Mouse (Mus musculus) thymus, adult 18-20 months (tissue): ENCODE results near the gene Plin3.

Experiments used
- DNase-seq, 2 experiments: peaks; one replicate each; pipeline ENCODE4 v3.0.0; 2022; ENCODE audit warnings: mixed read lengths in 2 of 2

Gene Plin3

DNA sequence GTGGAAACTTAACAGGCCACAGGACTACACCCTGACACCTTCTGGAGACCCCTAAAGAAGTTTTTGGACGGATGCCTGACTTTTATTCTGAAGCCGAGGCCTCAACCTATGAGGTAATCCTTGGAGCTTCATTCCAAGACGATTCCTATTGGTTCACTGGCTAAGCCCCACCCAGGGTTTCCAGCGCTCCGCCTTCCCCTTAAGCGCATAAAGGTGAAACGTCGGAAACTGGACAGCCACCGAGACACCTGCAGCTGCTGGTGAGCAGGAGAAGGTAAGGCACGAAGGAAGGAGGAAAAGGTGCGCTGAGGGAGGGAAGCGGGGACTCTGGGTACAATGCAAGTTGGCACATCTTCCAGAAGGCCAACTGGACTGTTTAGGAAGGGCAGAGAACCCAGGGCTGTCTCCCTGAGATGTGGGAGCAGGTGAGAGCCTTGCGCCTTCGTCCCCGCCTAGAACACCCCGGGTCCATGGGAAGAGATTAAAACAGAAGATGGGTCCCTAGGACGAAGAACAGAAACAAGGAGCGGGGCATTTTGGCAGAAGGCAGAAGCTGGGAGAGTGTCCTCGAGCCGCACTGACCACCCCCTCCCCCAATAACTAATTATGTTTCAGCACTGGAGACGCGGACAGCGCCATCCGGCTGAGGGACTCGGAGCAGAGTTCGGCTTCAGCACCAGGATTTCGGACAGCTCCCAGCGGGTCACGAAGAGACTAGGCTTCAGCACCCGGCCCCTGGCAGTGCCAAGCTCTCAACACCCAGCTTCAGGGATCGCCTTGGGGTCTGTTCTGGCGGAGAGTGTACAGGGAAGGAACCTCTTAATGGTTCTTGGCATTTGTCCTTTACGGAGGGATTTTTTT, 50.9 kb downstream of the Plin3 start:
- peak; percentile 57 to 61 for DNase-seq

DNA sequence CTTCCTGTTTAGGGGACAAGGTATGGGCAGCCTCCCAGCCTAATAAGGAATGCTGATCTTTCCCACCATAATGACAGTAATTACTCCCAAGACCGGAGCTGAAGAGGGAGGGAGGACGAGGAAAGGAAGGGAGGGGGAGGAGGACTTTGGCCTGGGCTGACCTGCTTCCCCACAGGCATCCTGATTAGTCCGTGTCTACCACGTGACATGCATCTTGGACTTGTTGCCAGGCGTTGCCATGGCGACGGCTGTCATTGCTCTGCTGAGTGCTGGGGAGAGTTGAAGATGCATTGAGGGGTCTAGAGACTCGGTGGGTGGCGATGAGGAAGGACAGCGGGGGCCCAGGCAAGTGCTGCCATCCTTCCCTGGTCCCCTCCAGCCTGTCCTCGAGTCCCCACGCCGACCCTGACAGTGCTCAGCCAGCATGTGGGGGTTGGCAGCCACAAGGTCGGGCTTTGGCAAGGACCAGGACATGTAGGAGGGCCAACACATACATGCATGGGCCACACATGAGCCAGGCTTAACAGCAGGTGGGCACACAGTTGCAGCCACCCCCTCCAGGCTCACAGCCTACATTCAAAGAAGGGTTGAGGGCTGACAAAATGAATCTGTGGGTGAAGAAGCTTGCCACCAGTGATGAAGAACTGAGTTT, 58.7 kb downstream of the Plin3 start:
- DNase-seq = no peak

DNA sequence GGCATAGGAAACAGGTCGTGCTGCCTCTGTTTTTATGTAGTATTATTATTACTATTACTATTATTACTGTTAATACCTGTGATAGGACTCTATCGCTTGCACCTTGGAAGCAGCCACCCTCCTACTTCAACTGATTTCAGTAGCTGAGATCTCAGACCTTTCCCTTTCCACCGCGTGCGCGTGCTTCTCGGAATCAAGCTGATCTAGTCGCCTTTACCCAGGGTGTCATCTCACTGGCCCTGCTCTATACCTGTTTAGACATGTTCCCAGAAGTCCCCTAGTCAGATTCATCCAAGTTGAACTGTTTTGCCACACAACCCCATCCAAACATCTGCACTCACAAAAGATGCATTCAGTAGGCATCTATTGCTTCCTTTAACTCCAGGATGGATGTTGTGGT, 59.3 kb downstream of the Plin3 start:
- DNase-seq = no peak

DNA sequence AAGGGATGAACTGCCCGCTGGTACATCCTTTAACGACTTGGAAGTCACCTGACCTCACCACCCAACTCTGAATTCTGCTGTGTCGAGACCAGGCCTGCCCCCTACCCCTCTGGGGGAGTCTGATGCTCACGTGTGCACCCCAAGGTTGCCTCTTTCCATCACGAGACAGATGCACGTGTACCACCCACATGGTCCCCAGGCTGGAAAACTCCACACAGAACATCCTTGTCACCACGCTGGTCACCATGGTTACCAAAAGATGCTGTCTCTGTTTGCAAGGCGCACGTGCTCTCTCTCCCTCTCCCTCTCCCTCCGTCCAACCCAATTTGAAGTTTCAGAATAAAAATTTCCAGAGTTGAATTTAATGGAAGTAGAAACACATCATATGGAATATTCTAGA, 62.7 kb downstream of the Plin3 start:
- no peak for DNase-seq
